Mouse (Mus musculus): ENCODE measurements around the gene Rps12-ps3. TPM values are rescaled to one million over a fixed set of nuclear protein-coding genes. Genes with fewer than 3 reads are reported as not detected.

Gene Rps12-ps3
- polyA plus RNA-seq, 1 experiment from 2014 or later: 43.3 TPM

Other genes with a start within 250 kb of the Rps12-ps3 start
- gene Shtn1, start 246.2 kb upstream of the Rps12-ps3 start, polyA plus RNA-seq (2015; fragmentation: Nextera tagmentation; extraction: Ambion mirVana): 1.1 and 1.3 TPM in 2 replicates
- gene Vax1, start 152.2 kb upstream of the Rps12-ps3 start, polyA plus RNA-seq (2015; fragmentation: Nextera tagmentation; extraction: Ambion mirVana): not detected in 2 replicates
- not detected in 2 replicates for gene Kcnk18, start 103.1 kb upstream of the Rps12-ps3 start, polyA plus RNA-seq (2015; fragmentation: Nextera tagmentation; extraction: Ambion mirVana)
- 8.7 and 12.6 TPM in 2 replicates for gene Slc18a2, start 61.4 kb upstream of the Rps12-ps3 start, polyA plus RNA-seq (2015; fragmentation: Nextera tagmentation; extraction: Ambion mirVana)
- gene Pdzd8, start 23.5 kb downstream of the Rps12-ps3 start, polyA plus RNA-seq (2015; fragmentation: Nextera tagmentation; extraction: Ambion mirVana): 6.1 and 7.2 TPM in 2 replicates
- gene Emx2, start 136.1 kb downstream of the Rps12-ps3 start, polyA plus RNA-seq (2015; fragmentation: Nextera tagmentation; extraction: Ambion mirVana): not detected in 2 replicates